Mouse (Mus musculus): ENCODE results near the gene Kcnq2. TPM values are rescaled to one million over a fixed set of nuclear protein-coding genes. Genes with fewer than 3 reads are reported as not detected.

Kcnq2 gene
- total RNA-seq, 2 experiments from 2014 or later = not detected

DNA sequence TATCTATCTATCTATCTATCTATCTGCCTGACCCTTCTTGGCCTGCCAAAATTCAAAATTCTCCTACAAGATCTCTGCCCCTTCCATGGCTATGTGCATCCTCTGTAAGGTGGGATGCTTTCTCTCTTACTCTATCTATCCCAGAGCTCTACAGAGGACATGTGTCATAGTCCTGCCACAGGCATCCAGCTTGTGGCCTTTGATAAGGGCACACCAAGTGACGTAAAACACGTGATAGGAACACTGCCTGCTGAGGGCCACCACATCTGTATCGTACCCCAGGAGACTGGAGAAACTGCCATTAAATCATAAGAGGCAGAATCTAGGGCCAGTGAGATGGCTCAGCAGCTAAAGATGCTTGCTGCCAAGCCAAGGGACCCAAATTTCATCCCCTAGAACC, 19.7 kb downstream of the Kcnq2 start:
- no peak for ATAC-seq (replicated peaks; ENCODE audit: low FRiP score, low TSS enrichment, poor library complexity, severe bottlenecking)

DNA sequence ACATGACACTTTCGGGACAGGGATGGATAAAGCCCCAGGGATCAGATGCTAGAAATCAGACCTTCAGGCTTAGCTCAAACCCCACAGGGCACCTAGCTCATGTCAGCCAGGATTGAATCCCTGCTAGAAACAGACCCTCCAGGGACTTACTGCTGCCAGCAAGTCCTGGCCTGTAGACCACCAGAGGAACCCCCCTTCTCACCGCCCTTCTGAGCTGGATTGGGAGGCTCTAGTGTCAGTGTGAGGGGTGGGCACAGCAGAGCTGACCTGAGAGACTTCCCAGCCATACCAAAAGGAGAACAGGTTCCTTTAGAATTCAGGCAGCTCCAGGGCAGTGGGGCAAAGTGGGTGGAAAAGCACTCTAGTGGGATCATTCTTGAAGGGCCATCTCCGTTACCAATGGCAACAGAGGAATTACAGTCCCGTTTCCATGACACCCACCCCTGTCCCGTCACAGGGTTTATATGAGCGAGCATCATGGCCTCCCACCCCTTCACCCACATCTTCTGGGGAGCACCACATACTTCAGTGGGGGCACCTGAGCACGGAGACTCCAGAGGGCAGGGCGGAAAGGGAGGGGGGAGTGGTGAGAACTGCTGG, 21.2 kb downstream of the Kcnq2 start:
- no peak for ATAC-seq (replicated peaks; ENCODE audit: low FRiP score, low TSS enrichment, poor library complexity, severe bottlenecking)

- no peak for ATAC-seq (replicated peaks; ENCODE audit: low FRiP score, low TSS enrichment, poor library complexity, severe bottlenecking)
Observed at GRCm38 (mm10) chr2:181111665-181112064, 23.4 kb downstream of the Kcnq2 start.

DNA sequence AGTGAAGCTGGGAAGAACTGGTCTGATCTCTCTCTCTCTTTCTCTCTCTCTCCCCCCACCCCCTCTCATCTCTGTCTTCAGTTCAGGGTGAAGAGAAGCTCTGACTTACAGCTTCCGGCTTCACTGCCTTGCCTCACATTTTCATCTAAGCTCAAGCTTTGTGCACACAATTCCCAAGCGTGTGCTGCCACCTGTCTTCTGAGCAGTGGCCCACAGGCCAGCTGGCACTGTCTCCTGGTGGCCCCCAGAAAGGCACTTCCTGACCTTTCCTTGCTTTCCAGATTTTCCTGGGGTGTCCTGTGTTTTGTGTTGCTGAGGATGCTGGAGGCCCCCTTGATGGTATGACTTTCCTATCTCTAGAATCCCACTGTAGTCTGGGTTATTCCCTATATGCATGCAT, 31.0 kb downstream of the Kcnq2 start:
- ATAC-seq (replicated peaks; ENCODE audit: low FRiP score, low TSS enrichment, poor library complexity, severe bottlenecking) = no peak

- no peak for ATAC-seq (replicated peaks; ENCODE audit: low FRiP score, low TSS enrichment, poor library complexity, severe bottlenecking)
Observed at GRCm38 (mm10) chr2:181102161-181102560, 32.9 kb downstream of the Kcnq2 start.

GRCm38 (mm10) chr2:181101626-181102025, 33.5 kb downstream of the Kcnq2 start:
- no peak for ATAC-seq (replicated peaks; ENCODE audit: low FRiP score, low TSS enrichment, poor library complexity, severe bottlenecking)

DNA sequence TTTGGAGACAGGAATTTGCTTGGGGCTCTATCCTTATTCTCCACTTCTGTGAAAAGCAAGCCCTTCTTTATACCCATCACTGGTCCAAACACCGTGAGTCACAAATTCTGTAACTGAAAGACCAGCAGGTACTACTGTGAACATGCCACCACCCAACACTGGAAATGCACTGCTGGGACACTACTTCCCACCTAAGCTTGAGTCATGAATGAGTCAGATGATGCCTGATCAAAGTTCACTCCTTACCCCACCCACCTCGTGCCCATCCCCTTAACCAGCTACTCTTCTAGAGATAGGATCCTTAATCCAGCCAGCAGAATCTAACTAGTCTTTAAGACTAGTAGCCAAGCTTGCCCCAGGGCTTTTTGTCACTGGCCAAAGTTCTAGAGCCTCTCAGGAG, 35.0 kb downstream of the Kcnq2 start:
- no peak for ATAC-seq (replicated peaks; ENCODE audit: low FRiP score, low TSS enrichment, poor library complexity, severe bottlenecking)

DNA sequence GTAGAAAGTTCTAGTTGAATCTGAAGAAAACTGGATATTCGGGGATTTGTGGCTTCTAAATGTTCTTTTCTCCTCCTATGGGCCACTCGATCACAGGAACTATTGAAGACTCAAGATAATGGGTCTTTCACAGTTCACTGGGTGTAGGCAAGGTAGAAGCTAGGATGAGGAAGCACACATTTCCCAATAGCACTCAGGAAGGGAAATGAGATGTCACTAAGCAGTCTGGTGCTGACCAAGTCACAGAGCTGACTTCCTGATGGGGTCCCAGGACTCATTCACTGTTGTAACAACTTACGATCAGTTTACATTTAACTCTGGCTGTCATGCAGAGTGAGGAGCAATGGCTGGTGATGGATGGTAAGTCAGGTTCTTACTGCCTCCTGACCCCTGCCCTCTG, 45.0 kb downstream of the Kcnq2 start:
- ATAC-seq (replicated peaks; ENCODE audit: low FRiP score, low TSS enrichment, poor library complexity, severe bottlenecking) = no peak

- ATAC-seq (replicated peaks; ENCODE audit: low FRiP score, low TSS enrichment, poor library complexity, severe bottlenecking) = no peak
Observed at GRCm38 (mm10) chr2:181084997-181085396, 50.1 kb downstream of the Kcnq2 start.

GRCm38 (mm10) chr2:181083945-181084344, 51.2 kb downstream of the Kcnq2 start:
- no peak for ATAC-seq (replicated peaks; ENCODE audit: low FRiP score, low TSS enrichment, poor library complexity, severe bottlenecking)

GRCm38 (mm10) chr2:181080886-181081285, 54.2 kb downstream of the Kcnq2 start:
- no peak for ATAC-seq (replicated peaks; ENCODE audit: low FRiP score, low TSS enrichment, poor library complexity, severe bottlenecking)

DNA sequence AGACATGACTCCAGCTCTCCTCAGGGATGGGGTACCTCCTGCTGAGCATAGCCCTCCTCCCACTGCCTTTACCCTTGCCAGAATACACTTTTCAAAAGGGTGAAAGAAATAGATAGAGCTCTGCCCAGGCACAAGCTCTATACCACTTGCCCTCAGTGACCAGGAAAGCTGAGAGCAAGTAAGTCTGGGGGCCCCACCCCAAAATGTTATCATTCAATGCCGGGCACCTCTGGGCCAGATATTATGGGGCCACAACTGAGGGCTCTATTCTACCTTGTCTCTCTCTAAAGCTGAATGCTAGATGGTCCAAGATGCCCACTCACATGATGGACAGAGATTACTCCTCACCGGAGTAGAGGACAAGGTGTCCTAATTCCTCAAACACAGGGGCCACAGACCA, 55.6 kb downstream of the Kcnq2 start:
- ATAC-seq (replicated peaks; ENCODE audit: low FRiP score, low TSS enrichment, poor library complexity, severe bottlenecking) = no peak

DNA sequence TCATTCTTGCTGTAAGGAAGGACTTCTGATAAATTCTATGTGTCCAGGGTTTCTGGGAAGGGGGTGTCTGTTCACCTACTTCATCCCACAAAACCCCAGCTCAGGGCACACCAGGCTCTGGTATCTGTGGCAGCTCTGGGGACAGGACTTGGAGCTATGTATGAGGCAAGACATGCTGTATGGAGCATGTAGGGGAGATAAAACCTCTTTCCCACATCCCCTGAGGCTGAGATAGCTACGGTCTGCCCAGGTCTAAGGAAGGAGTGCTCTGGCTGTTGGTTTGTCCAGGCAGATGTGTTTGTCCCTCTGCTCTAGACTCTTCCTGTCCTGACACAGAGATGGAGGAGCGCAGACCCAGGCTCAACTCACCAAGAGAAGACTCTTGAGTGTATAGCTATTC, 56.2 kb downstream of the Kcnq2 start:
- ATAC-seq (replicated peaks; ENCODE audit: low FRiP score, low TSS enrichment, poor library complexity, severe bottlenecking) = no peak

GRCm38 (mm10) chr2:181075501-181075900, 59.6 kb downstream of the Kcnq2 start:
- ATAC-seq (replicated peaks; ENCODE audit: low FRiP score, low TSS enrichment, poor library complexity, severe bottlenecking) = no peak

- peak; percentile 31; the same call in 1 of the 2 replicates for ATAC-seq (replicated peaks; ENCODE audit: low FRiP score, low TSS enrichment, poor library complexity, severe bottlenecking)
Observed at GRCm38 (mm10) chr2:181072403-181072714, 62.7 kb downstream of the Kcnq2 start.

DNA sequence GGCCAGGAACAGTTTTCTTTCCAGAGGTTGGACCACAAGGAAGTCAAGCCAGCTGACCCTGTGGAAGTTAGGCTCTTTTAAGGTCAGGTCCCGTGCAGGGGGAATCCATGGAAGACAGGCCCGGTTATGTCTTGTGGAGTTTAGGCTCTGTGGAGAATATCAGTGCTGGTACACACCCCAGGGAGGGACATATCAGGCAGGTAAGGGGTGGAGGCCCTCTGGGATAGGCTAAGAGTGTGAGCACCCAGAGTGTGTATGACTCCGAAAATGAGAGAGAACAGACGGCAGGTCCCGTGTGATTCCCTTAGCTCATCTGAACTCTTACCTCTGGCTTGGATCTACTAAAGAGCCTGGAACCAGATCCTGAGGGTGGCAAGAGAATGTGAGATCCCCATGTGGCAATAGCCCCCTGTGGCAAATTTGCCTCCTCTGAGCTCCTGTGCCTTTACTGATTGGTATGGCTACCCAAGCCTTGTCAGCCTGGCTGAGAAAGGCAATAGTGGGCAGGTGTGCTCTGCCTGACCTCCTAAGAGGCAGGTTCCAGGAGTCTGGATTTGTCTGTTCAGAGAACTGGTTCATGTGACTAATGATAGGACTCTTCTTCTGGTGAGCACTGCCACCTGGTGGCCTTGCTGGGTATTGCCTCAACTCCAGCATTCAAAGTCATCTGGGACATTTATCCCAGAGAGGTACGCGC, 63.2 kb downstream of the Kcnq2 start:
- peak; percentile 78 for ATAC-seq (replicated peaks; ENCODE audit: low FRiP score, low TSS enrichment, poor library complexity, severe bottlenecking)

DNA sequence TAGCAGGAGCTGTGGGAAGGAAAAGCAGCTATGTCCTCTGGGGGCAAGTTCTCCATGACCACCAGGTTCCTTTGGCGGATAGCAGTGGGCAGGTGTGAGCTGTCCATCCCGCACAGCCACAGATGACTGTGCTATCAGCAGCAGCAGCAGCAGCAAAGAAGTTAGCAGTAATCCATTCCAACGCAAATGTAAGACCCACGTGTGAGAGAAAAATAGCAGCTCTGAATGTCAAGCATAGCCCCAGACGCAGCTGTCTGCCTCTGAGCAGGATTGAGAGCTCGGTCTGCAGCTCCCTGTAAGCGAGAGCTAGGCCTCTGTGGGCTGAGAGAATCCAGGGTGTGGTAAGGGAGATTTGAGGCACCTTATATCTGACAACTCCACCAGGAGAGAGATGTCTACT, 65.0 kb downstream of the Kcnq2 start:
- no peak for ATAC-seq (replicated peaks; ENCODE audit: low FRiP score, low TSS enrichment, poor library complexity, severe bottlenecking)

DNA sequence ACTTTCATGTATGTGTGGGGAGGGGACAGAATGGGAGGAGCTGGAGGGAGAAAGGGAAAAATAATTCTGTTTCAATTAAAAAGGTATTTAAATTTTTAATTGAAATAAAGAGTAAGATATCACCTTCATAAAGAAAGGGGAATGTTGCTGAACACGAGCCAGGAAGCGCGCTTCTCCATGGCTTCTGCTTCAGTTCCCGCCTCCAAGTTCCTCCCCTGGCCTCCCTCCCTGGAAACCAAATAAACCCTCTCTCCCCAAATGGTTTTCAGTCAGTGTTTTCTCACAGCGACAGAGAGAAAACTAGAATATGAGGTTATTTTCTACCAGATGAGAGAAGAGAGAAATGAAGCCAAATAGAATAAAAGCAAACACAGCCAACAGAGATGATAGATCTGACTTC, 66.6 kb downstream of the Kcnq2 start:
- no peak for ATAC-seq (replicated peaks; ENCODE audit: low FRiP score, low TSS enrichment, poor library complexity, severe bottlenecking)

- ATAC-seq (replicated peaks; ENCODE audit: low FRiP score, low TSS enrichment, poor library complexity, severe bottlenecking) = no peak
Observed at GRCm38 (mm10) chr2:181065827-181066226, 69.3 kb downstream of the Kcnq2 start.

DNA sequence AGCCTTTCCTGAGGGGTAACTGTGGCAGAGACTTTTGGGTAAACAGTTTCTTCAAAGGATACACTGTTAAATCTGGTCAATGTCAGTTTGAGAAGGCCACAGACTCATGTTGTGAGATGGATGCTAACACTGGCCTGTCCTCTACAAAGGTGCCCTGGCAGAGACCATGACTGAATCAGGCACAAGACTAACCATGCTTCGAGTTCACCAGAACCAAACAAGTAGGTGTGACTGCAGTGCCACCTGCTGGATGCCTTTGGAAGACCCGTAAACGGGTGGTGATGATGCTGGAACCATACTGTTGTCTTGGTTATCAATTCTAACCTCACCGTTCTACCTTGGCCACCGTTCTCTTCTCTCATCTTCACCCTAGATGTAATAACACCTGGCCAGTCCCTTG, 75.0 kb downstream of the Kcnq2 start:
- peak; percentile 89 for ATAC-seq (replicated peaks; ENCODE audit: low FRiP score, low TSS enrichment, poor library complexity, severe bottlenecking)

GRCm38 (mm10) chr2:181058193-181058592, 76.9 kb downstream of the Kcnq2 start:
- ATAC-seq (replicated peaks; ENCODE audit: low FRiP score, low TSS enrichment, poor library complexity, severe bottlenecking) = no peak

DNA sequence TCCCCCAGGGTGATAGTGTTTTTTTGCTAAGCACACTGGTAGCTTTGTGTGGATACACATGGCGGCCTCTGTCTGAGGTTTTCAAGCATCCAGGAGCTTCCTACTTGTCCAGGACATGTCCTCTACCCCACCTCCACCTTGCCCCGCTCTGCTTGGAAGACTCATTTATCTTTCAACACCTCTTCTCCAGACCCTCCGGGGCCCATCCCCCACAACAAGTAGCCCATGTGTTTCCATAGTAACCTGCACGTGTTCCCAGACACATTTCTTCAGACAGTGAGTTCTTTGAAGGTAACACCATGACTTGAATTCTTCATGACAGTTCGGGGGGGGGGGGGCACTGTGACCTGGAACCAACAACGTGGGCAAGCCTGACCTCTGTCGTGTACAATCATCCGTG, 77.8 kb downstream of the Kcnq2 start:
- no peak for ATAC-seq (replicated peaks; ENCODE audit: low FRiP score, low TSS enrichment, poor library complexity, severe bottlenecking)
